8 mouse cellular contexts compared by ENCODE assay signal in the genomic region with DNA sequence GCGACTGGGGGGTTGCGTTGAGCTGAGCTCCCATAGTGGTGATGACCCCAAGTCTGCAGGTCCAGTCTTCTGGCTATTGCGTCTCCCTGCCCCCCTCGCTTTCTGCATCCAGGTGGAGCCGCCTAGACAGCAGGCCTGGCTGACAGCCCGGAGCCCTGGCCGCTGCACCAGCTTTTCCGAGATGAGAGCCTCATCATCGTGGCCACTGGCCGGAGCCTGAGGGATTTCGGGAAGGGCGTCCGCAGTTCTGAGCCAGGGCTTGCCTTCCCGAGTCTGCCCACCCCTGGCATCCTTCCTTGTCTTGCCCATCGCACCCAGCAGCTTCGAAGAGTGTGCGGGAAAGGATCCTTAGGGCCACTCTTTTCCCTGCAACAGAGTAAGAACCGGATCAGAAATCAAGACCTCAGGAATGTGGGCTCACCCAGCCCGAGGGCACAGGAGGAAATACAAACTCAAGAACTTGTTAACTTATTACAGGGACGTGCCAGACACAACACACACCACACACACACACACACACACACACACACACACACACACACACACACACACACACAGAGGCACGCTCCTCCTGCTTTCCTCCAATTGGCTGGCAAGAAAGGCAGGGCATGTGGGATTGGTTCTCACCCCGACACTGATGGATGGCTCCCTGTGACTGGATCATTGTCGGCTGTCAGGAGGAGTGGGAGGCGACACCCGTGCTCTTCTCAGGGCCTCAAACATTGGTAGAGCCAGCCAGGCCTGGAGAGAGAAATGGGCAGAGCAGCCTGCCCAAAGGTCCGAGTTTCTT. TPM values are rescaled to one million over a fixed set of nuclear protein-coding genes. Genes with fewer than 3 reads are reported as not detected.
DNase-seq lines count a peak whose midpoint lies in the region; ATAC-seq and TF ChIP-seq lines count a peak whose summit lies in the region.

No protein-coding gene starts in this region.

- peak overlapping the region; percentile 29; the same call in 1 of the 2 replicates for H3K4me2 ChIP-seq in limb, embryonic 14.5 days (replicated peaks; ENCODE audit: low read depth, low read length, severe bottlenecking)
- peak overlapping the region; percentile 42 for H3K4me2 ChIP-seq in neural tube, embryonic 11.5 days (ENCODE audit: low read depth)

- peak overlapping the region; percentile 80 for H3K27ac ChIP-seq in forebrain, embryonic 10.5 days
- H3K27ac ChIP-seq in limb, embryonic 14.5 days (replicated peaks; ENCODE audit: low read depth, low read length) = no peak overlapping the region
- H3K27ac ChIP-seq in neural tube, embryonic 11.5 days (ENCODE audit: low read depth, low read length) = peak overlapping the region; percentile 73; the same call in 1 of the 2 replicates

- peak overlapping the region; percentile 38 for H3K4me3 ChIP-seq in forebrain, embryonic 10.5 days
- 0 out of 2 replicates have a peak overlapping the region, but pooled peaks have one; percentile 2 for H3K4me3 ChIP-seq in limb, embryonic 14.5 days (replicated peaks; ENCODE audit: low read length)
- H3K4me3 ChIP-seq in neural tube, embryonic 11.5 days (ENCODE audit: low read depth, low read length) = peak overlapping the region; percentile 19; the same call in 1 of the 2 replicates

- 22% methylated on average over 26 of the region's 26 CpGs for WGBS in forebrain, embryonic 10.5 days
- 19% methylated on average over 26 of the region's 26 CpGs for WGBS in limb, embryonic 14.5 days
- WGBS in neural tube, embryonic 11.5 days = 23% methylated on average over 26 of the region's 26 CpGs

- TF ChIP-seq POLR2A in limb, embryonic 14.5 days (IDR thresholded peaks at IDR 0.05; ENCODE audit: borderline replicate concordance, extremely low read depth, insufficient read depth, insufficient read length) = no peak

- H3K4me1 ChIP-seq in forebrain, embryonic 10.5 days = peaks cover 52% of the 10 kb centered on the region
- H3K4me1 ChIP-seq in limb, embryonic 14.5 days (ENCODE audit: control insufficient read depth, insufficient read depth, low read length) = peaks cover 18% of the 10 kb centered on the region
- peaks cover 25% of the 10 kb centered on the region for H3K4me1 ChIP-seq in neural tube, embryonic 11.5 days (ENCODE audit: control insufficient read depth, insufficient read depth, low read length)

- H3K9me3 ChIP-seq in forebrain, embryonic 10.5 days = no peaks in the 10 kb centered on the region
- H3K9me3 ChIP-seq in limb, embryonic 14.5 days (ENCODE audit: control insufficient read depth, low read length) = no peaks in the 10 kb centered on the region
- H3K9me3 ChIP-seq in neural tube, embryonic 11.5 days (ENCODE audit: control insufficient read depth, low read length) = no peaks in the 10 kb centered on the region

- peak; percentile 46 for DNase-seq in adrenal gland, postnatal 10 days
- no peak for DNase-seq in adrenal gland, adult 8-10 months
- DNase-seq in ZHBTc4 (ENCODE audit: low read depth, low spot score) = peak; percentile 80
- DNase-seq in forebrain, embryonic 10.5 days (ENCODE audit: extremely low spot score, low spot score) = peak; percentile 79
- DNase-seq in heart, postnatal 36 days = peak; percentile 36 to 47
- DNase-seq in limb, embryonic 14.5 days (ENCODE audit: low spot score) = no peak
- DNase-seq in neural tube, embryonic 11.5 days (ENCODE audit: low spot score) = peak; percentile 82
- DNase-seq in layer of hippocampus, adult 9-10 months (ENCODE audit: low spot score) = no peak

- H3K9ac ChIP-seq in limb, embryonic 14.5 days (ENCODE audit: low read depth, low read length, severe bottlenecking) = peak overlapping the region; percentile 25; the same call in 1 of the 2 replicates
- peak overlapping the region; percentile 46; the same call in 1 of the 2 replicates for H3K9ac ChIP-seq in neural tube, embryonic 11.5 days (ENCODE audit: low read length)

- no peaks in the 10 kb centered on the region for H3K36me3 ChIP-seq in forebrain, embryonic 10.5 days (replicated peaks)
- H3K36me3 ChIP-seq in limb, embryonic 14.5 days (ENCODE audit: control insufficient read depth, insufficient read depth, low read length) = peaks cover under 1% of the 10 kb centered on the region; the same call in 1 of the 2 replicates
- no peaks in the 10 kb centered on the region for H3K36me3 ChIP-seq in neural tube, embryonic 11.5 days (ENCODE audit: control insufficient read depth, insufficient read depth, low read length)

- H3K27me3 ChIP-seq in forebrain, embryonic 10.5 days (ENCODE audit: poor library complexity, severe bottlenecking) = peaks cover 15% of the 10 kb centered on the region
- 0 out of 2 replicates have a peak, but pooled peaks cover 5% of the 10 kb centered on the region for H3K27me3 ChIP-seq in limb, embryonic 14.5 days (ENCODE audit: control insufficient read depth, insufficient read depth, low read length)
- H3K27me3 ChIP-seq in neural tube, embryonic 11.5 days (ENCODE audit: control insufficient read depth, insufficient read depth, low read length) = no peaks in the 10 kb centered on the region

- intact Hi-C loops in heart, postnatal 36 days (cut with DNase I) = loop anchor here (2.0 to 5.0 kb wide), 2 partner anchors 241 to 425 kb away; no protein-coding TSS in a partner anchor

- no peak for ATAC-seq in limb, embryonic 14.5 days (ENCODE audit: low FRiP score, low read depth)
- ATAC-seq in neural tube, embryonic 11.5 days (ENCODE audit: insufficient read depth, low FRiP score, low TSS enrichment) = no peak; the same call in 1 of the 2 replicates

RNA-seq across cellular contexts. Expression of a gene that starts 13.7 kb away (rescaled TPM):
- 10 to 100 TPM; 45.5 to 50.3 TPM for total RNA-seq in adrenal gland, postnatal 10 days (2021)
- 10 to 100 TPM; 60.6 to 73.0 (median 64.0) TPM for total RNA-seq in adrenal gland, adult 8-10 months (2022)
- polyA plus RNA-seq in forebrain, embryonic 10.5 days (2016; fragmentation: Nextera tagmentation; extraction: Ambion mirVana) = 25.1 and 25.6 TPM in 2 replicates
- 10 to 100 TPM; 36.0 to 39.4 TPM for total RNA-seq in heart, postnatal 36 days (2021)
- polyA plus RNA-seq in limb, embryonic 14.5 days (2012; rRNA removed) = 117 and 141 TPM in 2 replicates
- 201 and 210 TPM in 2 replicates for polyA plus RNA-seq in limb, embryonic 14.5 days (2014; fragmentation: Nextera tagmentation; extraction: Ambion mirVana)
- 44.8 and 46.5 TPM in 2 replicates for polyA plus RNA-seq in neural tube, embryonic 11.5 days (2014; fragmentation: Nextera tagmentation; extraction: Ambion mirVana)

RNA-seq across cellular contexts. Expression of a gene that starts 33.6 kb away (rescaled TPM):
- 100 to 1,000 TPM; 300 to 307 TPM for total RNA-seq in adrenal gland, postnatal 10 days (2021)
- 100 to 1,000 TPM; 460 to 743 (median 603) TPM for total RNA-seq in adrenal gland, adult 8-10 months (2022)
- 64.7 and 66.0 TPM in 2 replicates for polyA plus RNA-seq in forebrain, embryonic 10.5 days (2016; fragmentation: Nextera tagmentation; extraction: Ambion mirVana)
- 100 to 1,000 TPM; 397 to 404 TPM for total RNA-seq in heart, postnatal 36 days (2021)
- polyA plus RNA-seq in limb, embryonic 14.5 days (2012; rRNA removed) = 94.5 and 125 TPM in 2 replicates
- polyA plus RNA-seq in limb, embryonic 14.5 days (2014; fragmentation: Nextera tagmentation; extraction: Ambion mirVana) = 42.0 and 49.6 TPM in 2 replicates
- 45.4 and 46.8 TPM in 2 replicates for polyA plus RNA-seq in neural tube, embryonic 11.5 days (2014; fragmentation: Nextera tagmentation; extraction: Ambion mirVana)

RNA-seq across cellular contexts. Expression of a gene that starts 52.9 kb away (rescaled TPM):
- total RNA-seq in adrenal gland, postnatal 10 days (2021) = 10 to 100 TPM; 54.1 to 54.9 TPM
- total RNA-seq in adrenal gland, adult 8-10 months (2022) = 10 to 100 TPM; 55.2 to 82.1 (median 71.5) TPM
- 107 and 111 TPM in 2 replicates for polyA plus RNA-seq in forebrain, embryonic 10.5 days (2016; fragmentation: Nextera tagmentation; extraction: Ambion mirVana)
- total RNA-seq in heart, postnatal 36 days (2021) = 10 to 100 TPM; 22.7 to 23.7 TPM
- 71.4 and 74.5 TPM in 2 replicates for polyA plus RNA-seq in limb, embryonic 14.5 days (2012; rRNA removed)
- 79.6 and 83.6 TPM in 2 replicates for polyA plus RNA-seq in limb, embryonic 14.5 days (2014; fragmentation: Nextera tagmentation; extraction: Ambion mirVana)
- 92.7 and 93.1 TPM in 2 replicates for polyA plus RNA-seq in neural tube, embryonic 11.5 days (2014; fragmentation: Nextera tagmentation; extraction: Ambion mirVana)

Comparison
In these comparisons a context has a peak if more than half of its experiments do, and no peak if none do; other contexts are left out.
1. DNase-seq: peak in adrenal gland, postnatal 10 days (single experiment), ZHBTc4 (single experiment), forebrain, embryonic 10.5 days (single experiment), heart, postnatal 36 days (2 of 2) and neural tube, embryonic 11.5 days (single experiment); none in adrenal gland, adult 8-10 months (single experiment), limb, embryonic 14.5 days (single experiment) and layer of hippocampus, adult 9-10 months (single experiment).
2. Peak in every context shown above with its lines, with median percentiles within 50 percentile points of each other: H3K4me3 ChIP-seq.